Mouse (Mus musculus) midbrain, embryonic 16.5 days (tissue): Measurements from ENCODE around the gene Numa1. TPM values are rescaled to one million over a fixed set of nuclear protein-coding genes. Genes with fewer than 3 reads are reported as not detected.
"Not testable (repeated sequence)": the region's sequence is repeated elsewhere in the genome, so short reads cannot be mapped to it uniquely, and the experiment has no call there.

Experiments used
- ATAC-seq: fragments of 200-750 bp; cut with Nextera tagmentation; 2 replicates; pipeline ENCODE4 v1.8.0; 2017; ENCODE audit warnings: moderate TSS enrichment
- H3K27ac ChIP-seq: fragments of 300-500 bp; sonication (generic); 2 replicates; pipeline ENCODE4 v1.5.1; 2014; ENCODE audit warnings: mild to moderate bottlenecking, low read length, mixed read lengths
- H3K27me3 ChIP-seq: fragments of 300-500 bp; sonication (generic); 2 replicates; pipeline ENCODE4 v1.6.1; 2014; ENCODE audit warnings: low read depth, low read length, mixed read lengths; ENCODE audit not compliant: control insufficient read depth, insufficient read depth
- H3K36me3 ChIP-seq: fragments of 300-500 bp; sonication (generic); 2 replicates; pipeline ENCODE4 v1.6.1; 2014; ENCODE audit warnings: mild to moderate bottlenecking, low read length, moderate library complexity, mixed read lengths; ENCODE audit not compliant: control insufficient read depth, insufficient read depth
- H3K4me1 ChIP-seq: fragments of 300-500 bp; sonication (generic); 2 replicates; pipeline ENCODE4 v1.6.1; 2014; ENCODE audit warnings: mild to moderate bottlenecking, low read length, mixed read lengths; ENCODE audit not compliant: control insufficient read depth, insufficient read depth
- H3K4me2 ChIP-seq: fragments of 300-500 bp; sonication (generic); 2 replicates; pipeline ENCODE4 v1.6.1; 2014; ENCODE audit warnings: mild to moderate bottlenecking, low read length, mixed read lengths
- H3K4me3 ChIP-seq: fragments of 300-500 bp; sonication (generic); 2 replicates; pipeline ENCODE4 v1.5.1; 2014; ENCODE audit warnings: low read depth, mild to moderate bottlenecking, low read length, moderate library complexity, mixed read lengths
- H3K9ac ChIP-seq: fragments of 300-500 bp; sonication (generic); 2 replicates; pipeline ENCODE4 v1.6.1; 2014; ENCODE audit warnings: low read depth, low read length, mixed read lengths
- H3K9me3 ChIP-seq: fragments of 300-500 bp; sonication (generic); replicated peaks from 2 replicates; pipeline ENCODE4 v1.6.1; 2014; ENCODE audit warnings: mild to moderate bottlenecking, low read length, mixed read lengths; ENCODE audit not compliant: control insufficient read depth, poor library complexity, severe bottlenecking
- WGBS: fragments of 180-500 bp; shearing (Covaris S2); extraction: QIAGEN DNeasy Blood & Tissue Kit; methylation state at CpG from one replicate; pipeline ENCODE4 v1.1.7; 2014; 5-methylcytosine and 5-hydroxymethylcytosine counted together
- polyA plus RNA-seq: library from polyadenylated mRNA; unstranded; fragments of >200 nt; fragmentation: Nextera tagmentation; extraction: Ambion mirVana; gene quantifications from 2 replicates; pipeline ENCODE4 v1.2.1, GENCODE M21; 2015

The Numa1 gene
- polyA plus RNA-seq, 1 experiment from 2014 or later: 37.8 TPM

GRCm38 (mm10) chr7:102025187-102026119 lies 91.5 kb downstream of the Numa1 start:
- 91% methylated on average over 2 of the region's 2 CpGs for WGBS
- no peak for ATAC-seq
- Histone ChIP-seq H3K4me1 (no peaks in the 10 kb centered on the region), H3K9ac (no peak overlapping the region), H3K27me3 (no peaks in the 10 kb centered on the region), H3K36me3 (peaks cover 33% of the 10 kb centered on the region), H3K4me2 (no peak overlapping the region), H3K4me3 (no peak overlapping the region), H3K27ac (no peak overlapping the region), H3K9me3 (no peaks in the 10 kb centered on the region)

- Histone ChIP-seq H3K4me2 (no peak overlapping the region), H3K9me3 (no peaks in the 10 kb centered on the region), H3K36me3 (peaks cover 39% of the 10 kb centered on the region), H3K9ac (no peak overlapping the region), H3K4me1 (no peaks in the 10 kb centered on the region), H3K27me3 (no peaks in the 10 kb centered on the region), H3K4me3 (no peak overlapping the region), H3K27ac (no peak overlapping the region)
- no peak for ATAC-seq
- WGBS: 97% methylated on average over 1 of the region's 1 CpGs
These were observed 101.0 kb downstream of the Numa1 start for GRCm38 (mm10) chr7:102034904-102035303.

GRCm38 (mm10) chr7:102035534-102035933 lies 101.6 kb downstream of the Numa1 start:
- Histone ChIP-seq H3K27me3 (no peaks in the 10 kb centered on the region), H3K9ac (no peak overlapping the region), H3K4me2 (no peak overlapping the region), H3K27ac (no peak overlapping the region), H3K9me3 (no peaks in the 10 kb centered on the region), H3K4me1 (no peaks in the 10 kb centered on the region), H3K4me3 (no peak overlapping the region), H3K36me3 (peaks cover 36% of the 10 kb centered on the region)
- WGBS: 98% methylated on average over 2 of the region's 2 CpGs
- no peak for ATAC-seq

- Histone ChIP-seq H3K4me2 (no peak overlapping the region), H3K9me3 (no peaks in the 10 kb centered on the region), H3K4me1 (no peaks in the 10 kb centered on the region), H3K4me3 (no peak overlapping the region), H3K27ac (no peak overlapping the region), H3K27me3 (no peaks in the 10 kb centered on the region), H3K9ac (no peak overlapping the region), H3K36me3 (peaks cover 31% of the 10 kb centered on the region)
- WGBS: 93% methylated on average over 3 of the region's 3 CpGs
- ATAC-seq: no peak
These were observed 103.4 kb downstream of the Numa1 start for GRCm38 (mm10) chr7:102037318-102037717.

- peaks cover 10% of the 10 kb centered on the region; the same call in 1 of the 2 replicates for H3K36me3 ChIP-seq
- no peak overlapping the region for H3K4me3 ChIP-seq
- ATAC-seq: no peak
- no peaks in the 10 kb centered on the region for H3K27me3 ChIP-seq
- no peak overlapping the region for H3K9ac ChIP-seq
- H3K4me1 ChIP-seq: peaks cover 2% of the 10 kb centered on the region; the same call in 1 of the 2 replicates
- H3K4me2 ChIP-seq: no peak overlapping the region
- no peak overlapping the region for H3K27ac ChIP-seq
- 90% methylated on average over 2 of the region's 2 CpGs for WGBS
- H3K9me3 ChIP-seq: no peaks in the 10 kb centered on the region
These were observed 108.4 kb downstream of the Numa1 start for GRCm38 (mm10) chr7:102042314-102042713.

GRCm38 (mm10) chr7:102048524-102048923 lies 114.6 kb downstream of the Numa1 start:
- H3K4me3 ChIP-seq, H3K9ac ChIP-seq, H3K27me3 ChIP-seq, H3K4me2 ChIP-seq, H3K4me1 ChIP-seq, ATAC-seq, H3K9me3 ChIP-seq, H3K36me3 ChIP-seq, H3K27ac ChIP-seq: not testable (repeated sequence)

- no peak for ATAC-seq
- no peak overlapping the region for H3K4me3 ChIP-seq
- peaks cover 29% of the 10 kb centered on the region for H3K4me1 ChIP-seq
- no peak overlapping the region for H3K9ac ChIP-seq
- H3K36me3 ChIP-seq: 0 out of 2 replicates have a peak, but pooled peaks cover 2% of the 10 kb centered on the region
- H3K27ac ChIP-seq: no peak overlapping the region
- no peaks in the 10 kb centered on the region for H3K27me3 ChIP-seq
- WGBS: 96% methylated on average over 3 of the region's 3 CpGs
- no peak overlapping the region for H3K4me2 ChIP-seq
- H3K9me3 ChIP-seq: no peaks in the 10 kb centered on the region
These were observed 127.4 kb downstream of the Numa1 start for GRCm38 (mm10) chr7:102061353-102061752.

- no peak overlapping the region for H3K4me3 ChIP-seq
- ATAC-seq: no peak
- H3K9ac ChIP-seq: no peak overlapping the region
- peaks cover 31% of the 10 kb centered on the region for H3K4me1 ChIP-seq
- no peaks in the 10 kb centered on the region for H3K27me3 ChIP-seq
- H3K36me3 ChIP-seq: 0 out of 2 replicates have a peak, but pooled peaks cover 2% of the 10 kb centered on the region
- H3K4me2 ChIP-seq: no peak overlapping the region
- H3K9me3 ChIP-seq: no peaks in the 10 kb centered on the region
- H3K27ac ChIP-seq: no peak overlapping the region
- WGBS: 100% methylated on average over 1 of the region's 1 CpGs
These were observed 128.3 kb downstream of the Numa1 start for GRCm38 (mm10) chr7:102062203-102062602.

GRCm38 (mm10) chr7:102063891-102064290 lies 130.0 kb downstream of the Numa1 start:
- H3K36me3 ChIP-seq: 0 out of 2 replicates have a peak, but pooled peaks cover 2% of the 10 kb centered on the region
- H3K4me2 ChIP-seq: peak overlapping the region; percentile 87
- no peak overlapping the region for H3K9ac ChIP-seq
- H3K9me3 ChIP-seq: no peaks in the 10 kb centered on the region
- H3K27me3 ChIP-seq: no peaks in the 10 kb centered on the region
- H3K4me3 ChIP-seq: peak overlapping the region; percentile 87
- ATAC-seq: no peak
- no peak overlapping the region for H3K27ac ChIP-seq
- 94% methylated on average over 9 of the region's 9 CpGs for WGBS
- H3K4me1 ChIP-seq: peaks cover 31% of the 10 kb centered on the region
